Mouse (Mus musculus) hindbrain, embryonic 10.5 days (tissue): Measurements from ENCODE around the gene Etnk2. TPM values are rescaled to one million over a fixed set of nuclear protein-coding genes. Genes with fewer than 3 reads are reported as not detected.

Experiments used
- DNase-seq: peaks from one replicate; pipeline ENCODE4 v3.0.0-alpha.2; 2017; ENCODE audit warnings: low spot score
- H3K27ac ChIP-seq: fragments of 300-500 bp; sonication (generic); 2 replicates; pipeline ENCODE4 v1.5.1; 2016; ENCODE audit warnings: mild to moderate bottlenecking, moderate library complexity
- H3K27me3 ChIP-seq: fragments of 300-500 bp; sonication (generic); 2 replicates; pipeline ENCODE4 v1.6.1; 2016; ENCODE audit warnings: mild to moderate bottlenecking; ENCODE audit not compliant: poor library complexity, insufficient read depth, severe bottlenecking
- H3K36me3 ChIP-seq: fragments of 300-500 bp; sonication (generic); 2 replicates; pipeline ENCODE4 v1.6.1; 2016; ENCODE audit warnings: mild to moderate bottlenecking, moderate library complexity
- H3K4me1 ChIP-seq: fragments of 300-500 bp; sonication (generic); replicated peaks from 2 replicates; pipeline ENCODE4 v1.6.1; 2016; ENCODE audit warnings: mild to moderate bottlenecking
- H3K4me3 ChIP-seq: fragments of 300-500 bp; sonication (generic); 2 replicates; pipeline ENCODE4 v1.5.1; 2016; ENCODE audit warnings: mild to moderate bottlenecking, moderate library complexity
- H3K9me3 ChIP-seq: fragments of 300-500 bp; sonication (generic); 2 replicates; pipeline ENCODE4 v1.6.1; 2016; ENCODE audit warnings: mild to moderate bottlenecking, moderate library complexity
- WGBS: fragments of 180-500 bp; shearing (Covaris S2); methylation state at CpG from one replicate; pipeline ENCODE4 v1.1.7; 2016; 5-methylcytosine and 5-hydroxymethylcytosine counted together
- polyA plus RNA-seq: library from polyadenylated mRNA; unstranded; fragments of >200 nt; fragmentation: Nextera tagmentation; extraction: Ambion mirVana; gene quantifications from 2 replicates; pipeline ENCODE4 v1.2.1, GENCODE M21; 2016

Etnk2 gene
- 2.9 and 4.1 TPM in 2 replicates for polyA plus RNA-seq

- H3K27me3 ChIP-seq = peaks cover 66% of the 10 kb centered on the region
- H3K9me3 ChIP-seq = no peaks in the 10 kb centered on the region
- peak within 1 kb of the TSS; percentile 81 for H3K27ac ChIP-seq
- under 1% methylated on average over 52 of the region's 52 CpGs for WGBS
- DNase-seq = peak; percentile 87
- H3K4me1 ChIP-seq = peaks cover 42% of the 10 kb centered on the region
- peak within 1 kb of the TSS; percentile 82 for H3K4me3 ChIP-seq
- no peaks in the 10 kb centered on the region for H3K36me3 ChIP-seq
Measured at GRCm38 (mm10) chr1:133363276-133364021, at the start of gene Etnk2. Gene Etnk2, plus strand, starts transcription at chr1:133363572.

- Histone ChIP-seq H3K4me3 (no peak overlapping the region), H3K27ac (no peak overlapping the region), H3K9me3 (0 out of 2 replicates have a peak, but pooled peaks cover 3% of the 10 kb centered on the region), H3K36me3 (no peaks in the 10 kb centered on the region), H3K4me1 (peaks cover 13% of the 10 kb centered on the region), H3K27me3 (peaks cover 4% of the 10 kb centered on the region; the same call in 1 of the 2 replicates)
- 25% methylated on average over 8 of the region's 8 CpGs for WGBS
- peak; percentile 70 for DNase-seq
Measured at GRCm38 (mm10) chr1:133314364-133314763, 49.0 kb upstream of the Etnk2 start.

GRCm38 (mm10) chr1:133315775-133316174 is 47.6 kb upstream of the Etnk2 start:
- Histone ChIP-seq H3K4me3 (no peak overlapping the region), H3K9me3 (0 out of 2 replicates have a peak, but pooled peaks cover 3% of the 10 kb centered on the region), H3K4me1 (peaks cover 15% of the 10 kb centered on the region), H3K36me3 (no peaks in the 10 kb centered on the region), H3K27ac (no peak overlapping the region), H3K27me3 (peaks cover 1% of the 10 kb centered on the region; the same call in 1 of the 2 replicates)
- WGBS = 85% methylated on average over 6 of the region's 6 CpGs
- no peak for DNase-seq

- WGBS = 82% methylated on average over 4 of the region's 4 CpGs
- DNase-seq = no peak
- Histone ChIP-seq H3K9me3 (0 out of 2 replicates have a peak, but pooled peaks cover 3% of the 10 kb centered on the region), H3K27ac (no peak overlapping the region), H3K27me3 (no peaks in the 10 kb centered on the region; the same call in 1 of the 2 replicates), H3K4me1 (peaks cover 21% of the 10 kb centered on the region), H3K4me3 (no peak overlapping the region), H3K36me3 (no peaks in the 10 kb centered on the region)
Measured at GRCm38 (mm10) chr1:133316577-133316976, 46.8 kb upstream of the Etnk2 start.

GRCm38 (mm10) chr1:133317149-133317548 is 46.2 kb upstream of the Etnk2 start:
- 0 out of 2 replicates have a peak, but pooled peaks cover 3% of the 10 kb centered on the region for H3K9me3 ChIP-seq
- H3K4me1 ChIP-seq = peaks cover 16% of the 10 kb centered on the region
- DNase-seq = no peak
- no peak overlapping the region for H3K4me3 ChIP-seq
- WGBS = 82% methylated on average over 1 of the region's 1 CpGs
- H3K36me3 ChIP-seq = no peaks in the 10 kb centered on the region
- no peak overlapping the region for H3K27ac ChIP-seq
- no peaks in the 10 kb centered on the region; the same call in 1 of the 2 replicates for H3K27me3 ChIP-seq

GRCm38 (mm10) chr1:133321267-133321925 is 42.0 kb upstream of the Etnk2 start, which contains the start of gene Kiss1:
Gene Kiss1, plus strand, starts transcription at chr1:133321875.
- WGBS = 88% methylated on average over 13 of the region's 13 CpGs
- Histone ChIP-seq H3K9me3 (0 out of 2 replicates have a peak, but pooled peaks cover 3% of the 10 kb centered on the region), H3K27me3 (0 out of 2 replicates have a peak, but pooled peaks cover 5% of the 10 kb centered on the region)

GRCm38 (mm10) chr1:133323333-133323732 is 40.0 kb upstream of the Etnk2 start:
- H3K27ac ChIP-seq = no peak overlapping the region
- no peak overlapping the region for H3K4me3 ChIP-seq
- 57% methylated on average over 5 of the region's 5 CpGs for WGBS
- H3K4me1 ChIP-seq = peaks cover 19% of the 10 kb centered on the region
- H3K36me3 ChIP-seq = no peaks in the 10 kb centered on the region
- H3K27me3 ChIP-seq = peaks cover 20% of the 10 kb centered on the region
- H3K9me3 ChIP-seq = 0 out of 2 replicates have a peak, but pooled peaks cover 1% of the 10 kb centered on the region
- no peak for DNase-seq

More at GRCm38 (mm10) chr1:133321267-133321925, 42.0 kb upstream of the Etnk2 start, which contains the start of gene Kiss1:
- H3K4me1 ChIP-seq = peaks cover 17% of the 10 kb centered on the region
- H3K4me3 ChIP-seq = no peak within 1 kb of the TSS
- H3K27ac ChIP-seq = no peak within 1 kb of the TSS
- no peaks in the 10 kb centered on the region for H3K36me3 ChIP-seq
- no peak for DNase-seq

- Histone ChIP-seq H3K27ac (no peak overlapping the region), H3K27me3 (peaks cover 45% of the 10 kb centered on the region), H3K9me3 (no peaks in the 10 kb centered on the region), H3K4me1 (peaks cover 35% of the 10 kb centered on the region), H3K4me3 (no peak overlapping the region), H3K36me3 (no peaks in the 10 kb centered on the region)
- 85% methylated on average over 8 of the region's 8 CpGs for WGBS
- DNase-seq = no peak
Measured at GRCm38 (mm10) chr1:133325951-133326350, 37.4 kb upstream of the Etnk2 start.

GRCm38 (mm10) chr1:133327094-133327493 is 36.3 kb upstream of the Etnk2 start:
- Histone ChIP-seq H3K4me1 (peaks cover 38% of the 10 kb centered on the region), H3K9me3 (no peaks in the 10 kb centered on the region), H3K4me3 (no peak overlapping the region), H3K36me3 (no peaks in the 10 kb centered on the region), H3K27me3 (peaks cover 56% of the 10 kb centered on the region), H3K27ac (no peak overlapping the region)
- DNase-seq = no peak
- WGBS = 62% methylated on average over 5 of the region's 5 CpGs

- Histone ChIP-seq H3K4me3 (no peak overlapping the region), H3K27ac (no peak overlapping the region), H3K9me3 (no peaks in the 10 kb centered on the region), H3K36me3 (no peaks in the 10 kb centered on the region), H3K4me1 (peaks cover 34% of the 10 kb centered on the region), H3K27me3 (peaks cover 62% of the 10 kb centered on the region)
- 64% methylated on average over 6 of the region's 6 CpGs for WGBS
- DNase-seq = no peak
Measured at GRCm38 (mm10) chr1:133328299-133328795, 35.0 kb upstream of the Etnk2 start.

- Histone ChIP-seq H3K27ac (peak overlapping the region; percentile 79), H3K36me3 (no peaks in the 10 kb centered on the region), H3K9me3 (no peaks in the 10 kb centered on the region), H3K27me3 (peaks cover 59% of the 10 kb centered on the region), H3K4me1 (peaks cover 29% of the 10 kb centered on the region), H3K4me3 (peak overlapping the region; percentile 50)
- DNase-seq = peak; percentile 39
- WGBS = 6% methylated on average over 34 of the region's 34 CpGs
Measured at GRCm38 (mm10) chr1:133328896-133329637, 34.3 kb upstream of the Etnk2 start.

- peak overlapping the region; percentile 79 for H3K27ac ChIP-seq
- peaks cover 57% of the 10 kb centered on the region for H3K27me3 ChIP-seq
- H3K36me3 ChIP-seq = no peaks in the 10 kb centered on the region
- no peak for DNase-seq
- peak overlapping the region; percentile 50 for H3K4me3 ChIP-seq
- H3K4me1 ChIP-seq = peaks cover 29% of the 10 kb centered on the region
- 18% methylated on average over 7 of the region's 7 CpGs for WGBS
- no peaks in the 10 kb centered on the region for H3K9me3 ChIP-seq
Measured at GRCm38 (mm10) chr1:133329638-133329964, 33.8 kb upstream of the Etnk2 start.
